Mouse (Mus musculus) CH12.LX (cell line): ENCODE measurements around the gene Commd4. TPM values are rescaled to one million over a fixed set of nuclear protein-coding genes. Genes with fewer than 3 reads are reported as not detected.

Experiments used
- DNase-seq: peaks from one replicate; pipeline ENCODE4 v3.0.0-alpha.2; 2013; ENCODE audit errors: extremely low read depth
- H3K27ac ChIP-seq: 2 replicates; pipeline ENCODE4 v1.5.1; 2012; ENCODE audit warnings: low read depth, mild to moderate bottlenecking, control low read depth, moderate library complexity; ENCODE audit not compliant: insufficient read depth
- H3K27me3 ChIP-seq: replicated peaks from 2 replicates; pipeline ENCODE3; 2012; ENCODE audit warnings: inconsistent platforms
- H3K36me3 ChIP-seq, 2 experiments: replicated peaks in 1 of 2; 2 replicates each; pipeline versions ENCODE3 to v1.6.1; 2012; ENCODE audit warnings: inconsistent platforms in 1 of 2, low read length in 1 of 2, mild to moderate bottlenecking in 1 of 2, mixed read lengths in 1 of 2, moderate library complexity in 1 of 2; ENCODE audit not compliant: control insufficient read depth in 1 of 2, insufficient read depth in 1 of 2
- H3K4me1 ChIP-seq, 2 experiments: 2 replicates each; pipeline ENCODE4 v1.6.1; 2012; ENCODE audit warnings: inconsistent platforms in 1 of 2, moderate library complexity in 1 of 2; ENCODE audit not compliant: insufficient read depth in 2 of 2, control insufficient read depth in 1 of 2
- H3K4me2 ChIP-seq: 2 replicates; pipeline ENCODE4 v1.6.1; 2012; ENCODE audit warnings: low read depth, mild to moderate bottlenecking, control low read depth; ENCODE audit not compliant: poor library complexity, insufficient read depth, severe bottlenecking
- H3K4me3 ChIP-seq, 3 experiments: fragments of 150-350 bp in 1 of 3; sonication (generic) in 1 of 3; replicated peaks in 1 of 3; 2 replicates each; pipeline versions ENCODE3 to v1.5.1; 2011 to 2012; ENCODE audit warnings: low read depth in 2 of 3, low read length in 2 of 3, mild to moderate bottlenecking in 2 of 3, moderate library complexity in 2 of 3, control low read depth in 1 of 3, improper control_type of control experiment in 1 of 3, inconsistent platforms in 1 of 3, mixed read lengths in 1 of 3; ENCODE audit not compliant: poor library complexity in 1 of 3
- H3K79me2 ChIP-seq: replicated peaks from 2 replicates; pipeline ENCODE4 v1.6.1; 2012; ENCODE audit warnings: mild to moderate bottlenecking, moderate library complexity; ENCODE audit not compliant: control insufficient read depth, poor library complexity, insufficient read depth, severe bottlenecking; ENCODE audit errors: extremely low read depth
- H3K9ac ChIP-seq: 2 replicates; pipeline ENCODE4 v1.6.1; 2012; ENCODE audit warnings: low read depth, mild to moderate bottlenecking, control low read depth, moderate library complexity; ENCODE audit not compliant: insufficient read depth
- H3K9me3 ChIP-seq: replicated peaks from 2 replicates; pipeline ENCODE3; 2012; ENCODE audit warnings: low read length, inconsistent platforms, mixed read lengths
- BHLHE40 ChIP-seq: IDR thresholded peaks from 2 replicates; pipeline ENCODE4 v1.6.1; 2011; ENCODE audit warnings: mild to moderate bottlenecking, low read depth, low read length, improper control_type of control experiment
- CHD1 ChIP-seq: IDR thresholded peaks from 2 replicates; pipeline ENCODE4 v1.6.1; 2012; ENCODE audit warnings: low read depth, low read length, improper control_type of control experiment, inconsistent platforms
- CHD2 ChIP-seq: IDR thresholded peaks from 2 replicates; pipeline ENCODE4 v1.6.1; 2011; ENCODE audit warnings: low read length, improper control_type of control experiment
- CTCF ChIP-seq, 2 experiments: IDR thresholded peaks in 1 of 2; conservative IDR thresholded peaks in 1 of 2; 2 replicates each; pipeline ENCODE4 v1.5.1; 2011 to 2012; ENCODE audit warnings: low read depth in 2 of 2, low read length in 2 of 2, improper control_type of control experiment in 1 of 2, inconsistent platforms in 1 of 2, mild to moderate bottlenecking in 1 of 2, moderate library complexity in 1 of 2
- ELF1 ChIP-seq: IDR thresholded peaks from 2 replicates; pipeline ENCODE4 v1.6.1; 2014; ENCODE audit warnings: low read depth, mild to moderate bottlenecking, inconsistent platforms, low read length, improper control_type of control experiment
- EP300 ChIP-seq: IDR thresholded peaks from 2 replicates; pipeline ENCODE4 v1.6.1; 2011; ENCODE audit warnings: low read length, improper control_type of control experiment
- ETS1 ChIP-seq: conservative IDR thresholded peaks from 2 replicates; pipeline ENCODE4 v1.6.1; 2012; ENCODE audit warnings: low read depth, mild to moderate bottlenecking, inconsistent platforms, low read length, improper control_type of control experiment, moderate library complexity
- GABPA ChIP-seq: IDR thresholded peaks from 2 replicates; pipeline ENCODE4 v1.6.1; 2012; ENCODE audit warnings: low read depth, low read length, improper control_type of control experiment, inconsistent platforms; ENCODE audit not compliant: insufficient replicate concordance
- HCFC1 ChIP-seq: IDR thresholded peaks from 2 replicates; pipeline ENCODE4 v1.6.1; 2012; ENCODE audit warnings: low read depth, mild to moderate bottlenecking, inconsistent platforms, low read length, improper control_type of control experiment
- IRF4 ChIP-seq: IDR thresholded peaks from 2 replicates; pipeline ENCODE4 v1.6.1; 2014; ENCODE audit warnings: low read depth, mild to moderate bottlenecking, inconsistent platforms, low read length, improper control_type of control experiment
- JUN ChIP-seq: IDR thresholded peaks from 2 replicates; pipeline ENCODE4 v1.6.1; 2011; ENCODE audit warnings: low read depth, mild to moderate bottlenecking, low read length, improper control_type of control experiment, moderate library complexity; ENCODE audit not compliant: insufficient read depth
- JUND ChIP-seq: conservative IDR thresholded peaks from 2 replicates; pipeline ENCODE4 v1.6.1; 2011; ENCODE audit warnings: low read depth, low read length, improper control_type of control experiment
- KAT2A ChIP-seq: IDR thresholded peaks from 2 replicates; pipeline ENCODE4 v1.6.1; 2012; ENCODE audit warnings: low read length, improper control_type of control experiment, inconsistent platforms; ENCODE audit not compliant: insufficient replicate concordance
- MAFK ChIP-seq: IDR thresholded peaks from 2 replicates; pipeline ENCODE4 v1.6.1; 2011; ENCODE audit warnings: low read length, improper control_type of control experiment; ENCODE audit not compliant: insufficient replicate concordance
- MAX ChIP-seq: IDR thresholded peaks from 2 replicates; pipeline ENCODE4 v1.6.1; 2011; ENCODE audit warnings: low read length, improper control_type of control experiment
- MAZ ChIP-seq: IDR thresholded peaks from 2 replicates; pipeline ENCODE4 v1.6.1; 2012; ENCODE audit warnings: low read depth, mild to moderate bottlenecking, inconsistent platforms, low read length, improper control_type of control experiment, moderate library complexity
- MEF2A ChIP-seq: IDR thresholded peaks from 2 replicates; pipeline ENCODE4 v1.6.1; 2014; ENCODE audit warnings: low read depth, mild to moderate bottlenecking, inconsistent platforms, low read length, improper control_type of control experiment, borderline replicate concordance
- MXI1 ChIP-seq: IDR thresholded peaks from 2 replicates; pipeline ENCODE4 v1.6.1; 2011; ENCODE audit warnings: mild to moderate bottlenecking, low read depth, low read length, improper control_type of control experiment
- MYC ChIP-seq: IDR thresholded peaks from 2 replicates; pipeline ENCODE4 v1.6.1; 2011; ENCODE audit warnings: low read depth, mild to moderate bottlenecking, improper control_type of control experiment, low read length
- NELFE ChIP-seq: IDR thresholded peaks from 2 replicates; pipeline ENCODE4 v1.6.1; 2011; ENCODE audit warnings: low read depth, low read length, improper control_type of control experiment
- NRF1 ChIP-seq: IDR thresholded peaks from 2 replicates; pipeline ENCODE4 v1.6.1; 2014; ENCODE audit warnings: low read depth, mild to moderate bottlenecking, inconsistent platforms, low read length, improper control_type of control experiment, moderate library complexity
- PAX5 ChIP-seq: IDR thresholded peaks from 2 replicates; pipeline ENCODE4 v1.6.1; 2012; ENCODE audit warnings: low read length, inconsistent platforms, mixed read lengths
- POLR2A ChIP-seq: IDR thresholded peaks from 2 replicates; pipeline ENCODE4 v1.6.1; 2011; ENCODE audit warnings: low read depth, mild to moderate bottlenecking, improper control_type of control experiment, low read length
- POLR2AphosphoS2 ChIP-seq: IDR thresholded peaks from 2 replicates; pipeline ENCODE4 v1.6.1; 2011; ENCODE audit warnings: low read depth, low read length, improper control_type of control experiment
- RAD21 ChIP-seq: IDR thresholded peaks from 2 replicates; pipeline ENCODE4 v1.6.1; 2011; ENCODE audit warnings: low read depth, mild to moderate bottlenecking, low read length, improper control_type of control experiment, moderate library complexity
- RCOR1 ChIP-seq: conservative IDR thresholded peaks from 2 replicates; pipeline ENCODE4 v1.6.1; 2012; ENCODE audit warnings: low read depth, mild to moderate bottlenecking, inconsistent platforms, low read length, improper control_type of control experiment
- SIN3A ChIP-seq: IDR thresholded peaks from 2 replicates; pipeline ENCODE4 v1.6.1; 2012; ENCODE audit warnings: low read length, improper control_type of control experiment, inconsistent platforms
- SMC3 ChIP-seq: IDR thresholded peaks from 2 replicates; pipeline ENCODE4 v1.6.1; 2011; ENCODE audit warnings: low read depth, low read length, improper control_type of control experiment
- TBP ChIP-seq: conservative IDR thresholded peaks from 2 replicates; pipeline ENCODE4 v1.6.1; 2011; ENCODE audit warnings: low read depth, low read length, improper control_type of control experiment
- TCF12 ChIP-seq: IDR thresholded peaks from 2 replicates; pipeline ENCODE4 v1.6.1; 2014; ENCODE audit warnings: low read depth, mild to moderate bottlenecking, inconsistent platforms, low read length, improper control_type of control experiment
- UBTF ChIP-seq: IDR thresholded peaks from 2 replicates; pipeline ENCODE4 v1.6.1; 2012; ENCODE audit warnings: low read depth, mild to moderate bottlenecking, inconsistent platforms, low read length, improper control_type of control experiment, moderate library complexity
- USF1 ChIP-seq: IDR thresholded peaks from 2 replicates; pipeline ENCODE4 v1.6.1; 2014; ENCODE audit warnings: low read depth, mild to moderate bottlenecking, inconsistent platforms, low read length, improper control_type of control experiment
- USF2 ChIP-seq: conservative IDR thresholded peaks from 2 replicates; pipeline ENCODE4 v1.6.1; 2011; ENCODE audit warnings: low read depth, low read length, improper control_type of control experiment
- ZC3H11A ChIP-seq: IDR thresholded peaks from 2 replicates; pipeline ENCODE4 v1.6.1; 2012; ENCODE audit warnings: low read depth, mild to moderate bottlenecking, inconsistent platforms, low read length, improper control_type of control experiment
- ZKSCAN1 ChIP-seq: IDR thresholded peaks from 2 replicates; pipeline ENCODE4 v1.6.1; 2012; ENCODE audit warnings: low read depth, inconsistent platforms, low read length, improper control_type of control experiment, borderline replicate concordance
- ZMIZ1 ChIP-seq: IDR thresholded peaks from 2 replicates; pipeline ENCODE4 v1.6.1; 2012; ENCODE audit warnings: low read depth, mild to moderate bottlenecking, inconsistent platforms, low read length, improper control_type of control experiment
- ZNF384 ChIP-seq: IDR thresholded peaks from 2 replicates; pipeline ENCODE4 v1.6.1; 2012; ENCODE audit warnings: low read depth, low read length, improper control_type of control experiment, inconsistent platforms
- dilution Hi-C: fragments of 300-500 bp; cut with MboI; formaldehyde crosslinking; loops from 2 replicates; pipeline ENCODE4 v1.14.3; 2020; ENCODE audit warnings: low sequenced_read_pairs; ENCODE audit not compliant: extremely low pct_unique_long_range_greater_than_20kb, extremely low pct_ligation_motif_present
- in situ Hi-C: fragments of 300-500 bp; cut with MboI; formaldehyde crosslinking; loops from 3 replicates; pipeline ENCODE4 v1.14.3; 2019; ENCODE audit warnings: low sequenced_read_pairs, low pct_ligation_motif_present, low pct_unique_long_range_greater_than_20kb, mixed read lengths
- polyA plus RNA-seq: library from polyadenylated mRNA; unstranded; fragments of >175 nt; gene quantifications from 2 replicates; pipeline ENCODE4 v1.2.1, GENCODE M21; 2012; ENCODE audit warnings: low read depth; ENCODE audit not compliant: insufficient read length
- total RNA-seq, 2 experiments: library from RNA; depleted of rRNA; stranded (reverse); fragments of 300-350 nt in 1 of 2; fragments of >200 nt in 1 of 2; gene quantifications; 2 replicates each; pipeline ENCODE4 v1.2.3; 2012 to 2014

The Commd4 gene
- total and polyA plus RNA-seq, 3 experiments: 41.8 to 106 (median 98.3) TPM

- Histone ChIP-seq H3K4me1 (peaks cover 2 to 17% of the 10 kb centered on the region in 2 experiments; a peak in 3 of 4 replicates), H3K27ac (peak within 1 kb of the TSS; percentile 94), H3K79me2 (peaks cover 6% of the 10 kb centered on the region), H3K4me2 (peak within 1 kb of the TSS; percentile 95), H3K36me3 (peaks cover 32 to 67% of the 10 kb centered on the region in 2 experiments), H3K27me3 (no peaks in the 10 kb centered on the region), H3K9me3 (no peaks in the 10 kb centered on the region), H3K4me3 (peak within 1 kb of the TSS; percentile 83 to 94 (median 88)), H3K9ac (peak within 1 kb of the TSS; percentile 92)
- in situ Hi-C loops: loop anchor here (5.0 kb wide), 2 partner anchors 74 to 239 kb away; no protein-coding TSS in a partner anchor
- dilution Hi-C loops: no loop called here
- DNase-seq: peak; percentile 95
- TF ChIP-seq TBP: peak; percentile 88
- TF ChIP-seq JUND: no peak
- TF ChIP-seq GABPA: no peak
- TF ChIP-seq ZKSCAN1: no peak
- TF ChIP-seq ZNF384: no peak
- TF ChIP-seq MEF2A: peak; percentile 66
- TF ChIP-seq MAFK: no peak
- peak; percentile 23; the same call in 1 of the 2 replicates for TF ChIP-seq CHD2
- TF ChIP-seq NELFE: peak; percentile 81
- TF ChIP-seq MAZ: peak; percentile 72; the same call in 1 of the 2 replicates
- TF ChIP-seq MXI1: peak; percentile 97
- TF ChIP-seq CTCF (conservative IDR thresholded peaks at IDR 0.05 in 1 of 2, IDR thresholded peaks at IDR 0.05 in 1 of 2; ENCODE audit: low read depth in 2 of 2, low read length in 2 of 2): peak in 1 of 2 experiments; percentile 88; a peak in 3 of 4 replicates
- TF ChIP-seq USF2: peak; percentile 24; the same call in 1 of the 2 replicates
- peak; percentile 88; the same call in 1 of the 2 replicates for TF ChIP-seq SIN3A
- TF ChIP-seq KAT2A: peak; percentile 74; the same call in 1 of the 2 replicates
- peak; percentile 27; the same call in 1 of the 2 replicates for TF ChIP-seq BHLHE40
- TF ChIP-seq ETS1: 0 out of 2 replicates have a peak, but pooled peaks have one; percentile 23
- TF ChIP-seq RCOR1: 0 out of 2 replicates have a peak, but pooled peaks have one; percentile 50
- peak; percentile 77; the same call in 1 of the 2 replicates for TF ChIP-seq UBTF
- TF ChIP-seq PAX5: no peak
- TF ChIP-seq MYC: peak; percentile 85
- no peak for TF ChIP-seq JUN
- peak; percentile 84 for TF ChIP-seq NRF1
- TF ChIP-seq EP300: no peak
- TF ChIP-seq ZMIZ1: peak; percentile 81
- peak; percentile 56 for TF ChIP-seq USF1
- peak; percentile 62 for TF ChIP-seq IRF4
- TF ChIP-seq POLR2A: peak; percentile 89
- peak; percentile 84 for TF ChIP-seq SMC3
- peak; percentile 93 for TF ChIP-seq TCF12
- peak; percentile 48 for TF ChIP-seq ZC3H11A
- peak; percentile 95 for TF ChIP-seq POLR2AphosphoS2
- TF ChIP-seq HCFC1: peak; percentile 86
- TF ChIP-seq RAD21: peak; percentile 70
- peak; percentile 97 for TF ChIP-seq ELF1
- TF ChIP-seq MAX: peak; percentile 89
- TF ChIP-seq CHD1: no peak
Measured at GRCm38 (mm10) chr9:57130577-57131433, 27.3 kb downstream of the Commd4 start, which contains the start of gene Man2c1. Gene Man2c1, plus strand, starts transcription at chr9:57130690.
